Mouse (Mus musculus): ENCODE results near the gene E4f1. TPM values are rescaled to one million over a fixed set of nuclear protein-coding genes. Genes with fewer than 3 reads are reported as not detected.
A peak's percentile ranks its signal among the peaks of the same experiment; 100 is the strongest.
"Not testable (repeated sequence)": the region's sequence is repeated elsewhere in the genome, so short reads cannot be mapped to it uniquely, and the experiment has no call there.

E4f1 gene
- polyA plus RNA-seq, 3 experiments from 2014 or later: 22.1 to 49.8 (median 23.6) TPM

- ATAC-seq: not testable (repeated sequence)
Observed at GRCm38 (mm10) chr17:24455523-24456206, 14.4 kb downstream of the E4f1 start.

GRCm38 (mm10) chr17:24454756-24455522 lies 15.2 kb downstream of the E4f1 start:
- ATAC-seq: peak; percentile 88

GRCm38 (mm10) chr17:24454218-24454755 lies 15.8 kb downstream of the E4f1 start:
- peak; percentile 63 for ATAC-seq

DNA sequence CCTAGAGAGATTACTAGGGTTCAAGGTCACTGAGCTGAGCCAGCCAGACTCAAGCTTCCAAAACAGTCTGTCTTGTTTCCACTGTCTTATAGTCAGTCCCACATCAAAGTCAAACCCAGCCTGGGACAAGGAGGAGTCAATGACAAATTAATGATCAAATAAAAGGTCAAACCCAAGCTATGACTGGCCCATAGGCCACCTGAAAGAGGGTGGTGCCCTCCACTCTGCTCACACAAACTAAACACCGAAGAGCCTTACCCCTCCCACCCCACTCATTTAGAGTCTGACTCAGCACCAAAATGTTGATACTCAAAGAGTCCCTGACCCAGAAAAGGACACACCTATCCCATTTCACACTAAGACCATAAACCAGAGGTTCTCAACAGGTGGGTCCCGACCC lies 16.7 kb downstream of the E4f1 start:
- ATAC-seq: no peak

- ATAC-seq: no peak
Observed at GRCm38 (mm10) chr17:24451220-24451619, 18.9 kb downstream of the E4f1 start.

DNA sequence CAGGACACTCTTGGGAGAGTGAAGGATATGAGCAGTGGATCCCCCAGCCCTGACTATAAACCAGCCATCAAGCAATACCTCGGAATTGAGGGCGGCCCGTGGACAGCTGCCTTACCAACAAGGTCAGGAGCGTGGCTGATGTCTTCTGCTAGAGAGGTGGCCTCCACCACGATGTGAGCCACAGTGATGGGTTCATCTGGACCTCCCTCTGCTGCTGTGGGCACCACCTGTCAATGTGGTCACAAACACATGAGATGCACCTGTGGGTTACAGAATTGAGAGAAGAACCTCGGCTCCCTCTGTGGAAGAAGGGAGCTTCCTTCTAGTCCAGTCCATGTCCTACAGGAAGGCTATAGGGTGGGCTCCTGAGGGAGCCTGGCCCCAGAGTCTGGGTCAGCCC lies 20.6 kb downstream of the E4f1 start:
- no peak for ATAC-seq

GRCm38 (mm10) chr17:24446590-24446989 lies 23.5 kb downstream of the E4f1 start:
- no peak for ATAC-seq

DNA sequence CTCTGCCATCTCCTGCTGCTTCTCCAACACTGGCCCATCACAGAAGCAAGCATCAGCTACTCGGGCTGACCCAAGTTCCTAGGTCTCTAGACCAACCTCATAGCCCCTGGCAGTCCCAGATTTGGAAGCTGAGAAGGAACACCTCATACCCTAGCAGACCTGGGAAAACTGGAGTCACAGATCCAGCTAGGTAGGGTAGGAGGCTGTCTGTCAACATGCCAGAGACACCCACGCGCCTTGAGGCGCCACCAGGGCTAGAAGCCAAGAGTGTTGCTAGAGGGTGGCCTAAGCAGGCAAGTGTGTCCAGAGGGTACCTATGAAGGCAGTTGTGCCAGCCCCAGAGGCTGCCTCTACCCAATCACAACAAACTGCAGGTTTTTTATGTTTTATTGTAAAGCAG lies 26.7 kb downstream of the E4f1 start:
- ATAC-seq: no peak

DNA sequence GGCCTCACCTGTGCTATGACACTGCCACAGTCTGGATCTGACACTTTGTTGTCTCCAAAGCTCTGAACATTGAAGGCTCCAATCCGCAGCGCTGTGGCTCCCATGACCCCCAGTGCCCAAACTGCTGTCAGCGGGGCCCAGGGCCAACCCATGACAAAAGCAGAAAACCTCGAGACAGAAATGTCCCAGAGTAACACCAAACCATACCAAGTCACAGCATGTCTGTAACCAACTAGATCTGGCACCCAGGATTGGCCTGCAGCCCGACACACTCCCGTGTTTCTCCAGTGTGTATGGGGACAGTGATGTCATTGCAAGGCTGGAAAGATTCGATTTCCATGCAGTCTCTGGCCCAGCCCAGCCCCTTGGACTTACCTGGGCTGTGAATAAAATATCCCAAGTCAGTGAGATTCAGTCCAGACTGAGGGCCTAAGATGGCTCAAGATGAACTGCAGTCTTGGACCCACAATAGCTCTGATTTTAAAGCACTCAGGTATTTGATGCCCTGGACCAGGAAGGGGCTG lies 27.4 kb downstream of the E4f1 start, which contains the start of gene Dnase1l2:
Gene Dnase1l2, minus strand, starts transcription at position 474 of the 524 bp plus-strand sequence.
- no peak for ATAC-seq

DNA sequence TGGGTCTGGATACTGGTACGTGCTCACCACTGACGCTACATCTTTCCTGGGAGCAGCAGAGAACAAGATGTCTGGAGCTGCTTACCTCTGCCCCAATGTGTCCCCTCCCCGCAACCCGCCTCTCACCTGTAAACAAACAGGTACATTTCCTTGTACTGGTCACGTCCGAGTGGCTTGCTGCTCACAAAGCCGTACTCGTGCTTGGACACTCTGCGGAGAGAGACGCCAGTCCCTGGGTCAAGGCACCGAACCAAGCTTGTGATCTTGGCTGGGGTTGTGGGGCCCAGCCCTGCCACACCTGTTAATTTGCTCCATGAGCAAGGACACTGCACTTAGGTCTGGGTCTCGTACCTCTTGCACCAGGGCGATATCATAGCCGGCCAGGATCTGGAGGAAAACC lies 28.0 kb downstream of the E4f1 start:
- no peak for ATAC-seq

DNA sequence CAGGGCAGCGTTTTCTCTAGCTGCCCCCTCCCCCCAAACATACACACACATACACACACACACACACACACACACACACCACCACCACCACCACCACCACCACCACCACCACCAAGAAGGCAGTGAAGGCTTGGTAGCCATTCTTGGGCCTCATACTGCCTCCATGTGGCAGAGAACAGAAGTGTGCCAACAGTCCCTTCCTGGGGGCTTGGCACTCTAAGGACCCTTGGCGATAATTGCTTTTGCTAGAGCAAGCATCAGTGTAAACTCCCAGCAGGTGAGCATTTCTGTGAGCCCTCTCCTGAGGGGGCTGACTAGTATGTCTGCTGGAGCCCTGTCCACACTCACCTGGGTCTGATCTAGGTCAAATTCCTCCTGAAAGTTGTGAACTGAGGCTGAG lies 29.0 kb downstream of the E4f1 start:
- no peak for ATAC-seq

GRCm38 (mm10) chr17:24440377-24440776 lies 29.7 kb downstream of the E4f1 start:
- no peak for ATAC-seq

DNA sequence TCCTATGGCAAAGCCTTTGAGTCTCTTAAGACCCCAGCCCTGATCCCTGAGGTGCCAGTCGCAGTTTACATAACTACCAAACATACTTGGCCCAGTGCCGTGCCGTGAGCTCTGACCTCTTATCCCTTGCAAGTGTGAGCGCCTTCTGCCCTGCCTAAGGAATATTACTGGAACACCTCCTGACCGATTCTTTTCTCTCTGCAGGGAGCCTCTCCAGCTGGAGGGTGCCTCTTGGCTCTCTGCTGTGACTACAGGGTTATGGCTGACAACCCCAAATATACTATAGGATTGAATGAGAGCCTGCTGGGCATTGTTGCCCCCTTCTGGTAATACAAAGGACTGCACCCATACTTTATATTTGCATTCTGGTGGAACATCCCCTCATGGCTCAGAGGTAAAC lies 33.1 kb downstream of the E4f1 start:
- peak; percentile 76 for ATAC-seq

GRCm38 (mm10) chr17:24429201-24429983 lies 40.7 kb downstream of the E4f1 start:
- no peak for ATAC-seq

DNA sequence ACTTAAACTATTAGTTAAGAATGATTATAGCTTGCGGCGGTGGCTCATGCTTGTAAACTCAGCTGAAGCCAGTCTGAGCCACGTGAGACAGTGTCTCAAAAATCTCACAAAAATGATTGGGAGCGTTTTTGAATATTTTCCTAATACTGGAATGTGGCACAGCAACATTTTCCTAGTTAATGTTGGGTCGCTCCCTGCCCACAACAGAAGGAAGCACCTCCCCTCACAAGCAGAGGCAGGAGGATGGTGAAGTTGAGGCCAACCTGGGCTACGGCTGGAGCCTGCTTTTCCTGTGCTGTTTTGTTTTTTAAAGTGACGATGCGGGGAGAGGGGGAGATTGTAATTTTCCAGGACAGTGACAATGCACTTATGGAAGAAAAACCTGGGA lies 42.9 kb downstream of the E4f1 start:
- ATAC-seq: no peak

DNA sequence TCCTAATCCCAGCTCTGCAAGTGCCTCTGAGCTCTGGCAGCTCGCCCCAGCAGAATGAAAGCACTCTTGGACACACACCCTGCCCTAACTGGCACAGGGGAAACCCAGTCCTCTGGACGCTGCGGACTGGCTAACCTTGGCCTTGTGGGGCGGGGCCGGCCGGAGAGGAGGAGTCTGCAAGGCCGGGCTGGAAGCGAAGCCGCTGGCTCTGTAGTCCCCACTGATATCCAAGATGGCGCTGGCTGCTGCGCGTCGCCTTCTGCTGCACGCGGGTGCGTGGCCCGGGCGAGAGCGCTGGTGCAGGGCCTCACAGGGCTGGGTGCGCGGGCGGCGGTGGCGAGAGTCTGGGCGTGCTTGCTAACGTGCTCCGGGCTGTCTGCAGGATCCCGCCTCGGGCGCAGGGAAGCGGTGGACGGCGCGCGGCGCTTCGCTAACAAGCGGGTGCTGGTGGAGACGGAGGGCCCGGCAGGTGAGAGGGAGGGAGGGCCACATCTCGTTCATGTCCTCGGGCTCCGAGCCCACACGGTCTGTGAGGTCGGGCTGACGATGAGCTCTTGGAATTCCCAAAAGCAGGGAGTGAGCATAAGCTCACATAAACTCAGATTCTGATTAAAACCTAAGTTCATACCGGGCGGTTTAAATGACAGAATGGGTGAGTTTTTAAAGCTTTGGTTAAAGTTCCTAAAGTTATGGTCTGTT lies 43.5 kb downstream of the E4f1 start, which contains the start of gene Eci1:
Gene Eci1, plus strand, starts transcription at position 171 of the 699 bp plus-strand sequence.
- ATAC-seq: peak; percentile 87

GRCm38 (mm10) chr17:24425905-24426304 lies 44.2 kb downstream of the E4f1 start:
- ATAC-seq: no peak

DNA sequence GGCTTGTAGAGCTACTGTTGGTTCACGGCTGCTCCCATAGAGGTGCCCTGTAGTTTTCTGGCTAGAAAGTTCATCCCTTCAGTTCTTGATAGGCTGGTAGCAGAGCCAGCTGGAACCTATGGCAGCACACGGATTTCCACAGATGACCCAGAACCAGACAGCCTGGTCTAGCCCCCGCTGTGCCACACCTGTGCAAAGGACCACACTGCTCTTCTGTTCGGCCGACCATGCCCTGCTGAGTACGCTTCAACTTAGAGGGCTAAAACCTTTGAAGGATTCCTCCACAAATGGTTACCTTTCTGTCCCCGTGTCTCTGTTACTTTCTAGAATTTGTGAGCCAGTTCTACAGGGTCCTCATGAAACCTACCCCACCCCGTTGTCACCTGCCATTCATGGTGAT lies 44.8 kb downstream of the E4f1 start:
- ATAC-seq: not testable (repeated sequence)

DNA sequence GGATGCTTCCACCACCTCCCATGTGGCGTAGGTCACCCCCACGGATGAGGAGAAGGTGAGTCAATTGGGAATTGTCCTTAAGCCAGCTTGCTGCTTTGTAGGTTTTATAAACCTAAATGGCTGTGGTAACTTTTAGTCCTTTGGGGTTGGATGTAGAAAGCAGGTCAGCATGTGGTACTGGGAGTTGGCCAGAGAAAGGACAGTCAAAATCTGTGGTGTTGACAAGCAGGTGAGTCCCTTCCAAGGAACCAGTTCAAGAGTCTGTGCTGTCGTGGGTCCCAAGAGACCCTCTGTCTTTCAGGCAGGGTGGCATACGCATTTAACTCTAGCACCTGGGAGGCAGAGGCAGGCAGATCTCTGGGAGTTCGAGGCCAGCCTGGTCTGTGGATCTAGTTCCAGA lies 45.6 kb downstream of the E4f1 start:
- no peak for ATAC-seq

- ATAC-seq: no peak
Observed at GRCm38 (mm10) chr17:24423114-24423513, 47.0 kb downstream of the E4f1 start.

DNA sequence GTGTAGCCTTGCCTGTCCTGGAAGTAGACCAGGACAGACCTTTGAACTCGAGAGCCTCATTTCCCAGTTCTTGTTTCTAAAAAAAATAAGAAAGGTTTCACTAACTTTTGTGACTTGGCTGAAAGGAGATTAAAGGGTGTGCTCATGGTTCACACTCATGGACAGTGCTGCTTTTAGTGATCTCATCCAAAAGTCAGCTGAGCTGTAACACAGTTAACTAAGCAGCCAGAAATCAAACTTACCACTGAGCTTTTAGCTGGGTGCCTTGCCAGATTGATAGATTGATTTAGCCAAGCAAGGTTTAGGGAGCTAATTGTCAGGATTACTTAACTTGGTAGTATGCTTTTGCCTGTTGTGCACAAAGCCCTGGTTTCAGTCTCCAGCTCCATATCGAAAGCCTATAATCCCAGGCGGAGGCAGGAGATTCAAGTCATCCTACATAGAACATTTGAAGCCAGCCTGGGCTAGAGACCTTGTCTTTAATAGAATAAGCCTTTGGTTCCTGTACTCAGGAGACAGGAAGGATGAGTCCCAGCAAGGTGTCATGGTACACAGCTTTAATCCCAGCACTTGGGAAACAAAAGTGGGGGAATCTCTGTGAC lies 54.0 kb downstream of the E4f1 start:
- ATAC-seq: no peak

DNA sequence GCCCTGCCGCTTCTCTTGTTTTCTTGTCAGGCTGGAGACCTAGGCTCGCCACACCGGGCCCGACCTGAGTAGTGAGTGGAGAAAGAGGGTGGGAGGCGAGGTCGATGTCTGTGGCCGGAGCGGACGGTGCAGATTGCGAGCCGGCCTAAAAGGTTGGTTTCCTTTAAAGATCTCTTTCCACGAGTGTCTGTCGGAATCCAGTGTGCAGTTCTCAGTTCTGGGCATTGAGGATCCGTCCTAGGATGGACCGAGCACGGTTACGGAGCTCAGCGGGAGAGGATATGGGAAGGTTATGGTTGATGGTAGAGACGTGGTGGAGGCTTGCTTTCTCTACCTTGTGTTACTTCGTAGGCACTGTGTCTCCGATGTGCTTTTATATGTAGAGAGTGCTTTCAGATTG lies 55.1 kb downstream of the E4f1 start:
- peak; percentile 19 for ATAC-seq

Measured in inflammation-experienced regulatory T-cells, adult 6 months (primary cell).